Mouse (Mus musculus) inflammation-experienced regulatory T-cells, adult 6 months (primary cell): ENCODE measurements around the gene Pgam5. TPM values are rescaled to one million over a fixed set of nuclear protein-coding genes. Genes with fewer than 3 reads are reported as not detected.

ENCODE experiments used
- ATAC-seq: one replicate; pipeline ENCODE4 v1.8.0; 2017
- polyA plus RNA-seq, 3 experiments: library from polyadenylated mRNA; unstranded; fragments of 100-300 nt; shearing (Covaris generic); gene quantifications; one replicate each; pipeline ENCODE4 v1.2.1; 2017

The Pgam5 gene
- 10 to 100 TPM; 20.3 to 32.8 (median 29.9) TPM for polyA plus RNA-seq

- ATAC-seq, result peak; percentile 78
These were observed at the start of gene Pgam5 for GRCm38 (mm10) chr5:110269141-110270101. Pgam5 (minus strand) TSS chr5:110269913.

- ATAC-seq, result no peak
These were observed 43.4 kb upstream of the Pgam5 start for GRCm38 (mm10) chr5:110313127-110313526.

- ATAC-seq, result no peak
These were observed 39.1 kb upstream of the Pgam5 start for GRCm38 (mm10) chr5:110308861-110309260.

DNA sequence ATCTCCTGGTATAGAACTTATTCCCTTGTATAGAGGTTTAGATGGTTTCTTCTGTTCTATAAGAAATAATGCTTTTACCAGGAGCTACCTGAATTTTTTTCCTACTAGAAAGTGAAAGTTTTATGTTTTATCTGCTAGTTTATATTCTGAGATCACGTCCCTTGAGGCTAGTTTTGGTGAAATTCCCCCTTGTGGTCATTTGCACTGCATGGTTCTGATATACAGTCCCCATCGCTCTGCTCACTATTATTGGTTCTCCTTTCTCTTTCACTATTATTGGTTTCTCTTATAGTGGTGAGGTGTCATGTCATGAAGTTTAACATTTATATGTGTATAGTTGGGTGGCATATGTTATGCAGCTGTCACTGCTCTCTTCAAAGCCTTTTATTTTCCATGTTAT, 30.9 kb upstream of the Pgam5 start:
- ATAC-seq, result peak; percentile 32

- no peak for ATAC-seq
These were observed 26.9 kb upstream of the Pgam5 start for GRCm38 (mm10) chr5:110296637-110297036.

- ATAC-seq, result no peak
These were observed 21.9 kb upstream of the Pgam5 start for GRCm38 (mm10) chr5:110291649-110292048.

- ATAC-seq, result no peak
These were observed 17.4 kb upstream of the Pgam5 start for GRCm38 (mm10) chr5:110287084-110287475.

- ATAC-seq, result peak; percentile 44
These were observed 16.9 kb upstream of the Pgam5 start for GRCm38 (mm10) chr5:110286446-110287083.

- ATAC-seq, result peak; percentile 82
These were observed 16.2 kb upstream of the Pgam5 start, which contains the start of the genes Pxmp2 and Pole for GRCm38 (mm10) chr5:110285770-110286445. Pxmp2 (minus strand) TSS chr5:110286186. Pole (plus strand) TSS chr5:110286306.

DNA sequence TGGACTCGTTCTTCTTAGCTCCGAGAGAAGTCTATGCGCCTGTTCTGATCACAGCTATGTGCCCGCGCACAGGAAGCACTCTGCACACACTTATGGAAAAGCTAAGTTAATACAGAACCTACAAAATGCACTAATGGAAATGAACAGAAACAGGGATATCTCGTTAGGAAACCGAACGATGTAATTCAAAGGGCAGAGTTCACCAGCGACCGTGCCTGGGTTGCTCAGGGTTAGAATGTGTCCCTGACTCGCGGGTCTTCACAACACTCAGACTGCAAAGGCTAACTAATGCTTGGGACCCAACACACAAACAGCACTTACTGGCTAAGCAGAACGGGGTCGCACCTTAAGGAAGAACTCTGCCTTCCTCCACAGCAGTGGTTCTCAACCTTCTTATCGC, 15.4 kb upstream of the Pgam5 start:
- ATAC-seq, result no peak

DNA sequence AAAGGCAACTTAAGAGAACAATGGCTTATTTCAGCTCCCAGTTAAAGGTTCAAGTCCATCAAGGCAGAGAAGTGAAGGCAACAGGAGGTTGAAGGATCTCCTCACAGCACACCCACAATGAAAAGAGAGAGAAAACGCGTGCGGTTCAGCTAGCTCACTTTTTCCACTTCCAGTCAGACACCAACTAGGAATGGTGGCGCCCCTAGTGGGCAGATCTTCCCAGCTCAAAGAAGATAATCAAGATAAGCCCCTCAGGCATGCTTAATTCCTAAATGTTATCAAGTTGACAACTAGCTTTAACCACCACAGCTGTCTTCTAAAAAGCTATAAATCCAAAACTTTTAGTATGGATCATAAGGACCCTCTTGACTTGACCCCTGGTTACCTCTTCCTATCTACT, 14.8 kb upstream of the Pgam5 start:
- peak; percentile 64 for ATAC-seq

- no peak for ATAC-seq
These were observed 12.3 kb upstream of the Pgam5 start for GRCm38 (mm10) chr5:110281984-110282383.

- ATAC-seq, result no peak
These were observed 7.2 kb upstream of the Pgam5 start for GRCm38 (mm10) chr5:110276910-110277309.

- ATAC-seq, result no peak
These were observed 6.7 kb upstream of the Pgam5 start for GRCm38 (mm10) chr5:110276391-110276790.

DNA sequence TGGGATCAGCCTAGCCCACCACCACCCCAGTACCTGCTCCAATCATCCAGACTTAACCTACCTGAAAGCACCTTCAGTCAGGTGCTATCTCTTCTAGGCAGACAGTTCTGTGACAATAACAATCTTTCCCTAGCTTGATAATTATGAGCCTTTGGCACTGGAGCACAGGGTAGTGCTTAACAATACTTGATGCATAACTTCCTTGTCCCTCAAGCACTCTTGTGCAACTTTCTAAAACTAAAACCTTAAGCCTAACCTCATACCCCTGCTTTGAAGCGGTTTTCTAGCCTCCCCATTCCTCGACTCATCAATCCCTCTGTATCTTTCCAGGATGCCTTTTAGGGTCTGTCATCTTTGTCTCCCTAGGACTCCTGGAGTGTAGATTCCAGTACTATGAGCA, 5.1 kb upstream of the Pgam5 start:
- no peak for ATAC-seq

DNA sequence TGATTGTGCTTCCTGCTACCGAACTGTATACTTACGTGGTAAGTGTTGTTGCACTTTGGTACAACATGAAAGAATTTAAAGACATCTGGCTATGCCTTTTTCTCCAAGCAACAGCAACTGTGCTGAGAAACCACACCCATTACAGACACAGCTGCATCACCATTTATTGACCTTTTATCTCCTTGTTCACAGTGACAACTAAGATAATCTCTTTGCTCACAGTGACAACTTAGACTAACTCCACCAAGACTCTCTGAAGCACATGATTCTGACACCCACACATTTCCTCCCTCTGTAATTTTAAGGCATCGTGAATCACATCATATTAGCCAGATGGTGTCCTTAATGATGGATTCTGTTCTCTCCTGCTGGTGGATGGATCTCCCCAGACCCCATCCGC, 4.4 kb upstream of the Pgam5 start:
- ATAC-seq, result peak; percentile 48

DNA sequence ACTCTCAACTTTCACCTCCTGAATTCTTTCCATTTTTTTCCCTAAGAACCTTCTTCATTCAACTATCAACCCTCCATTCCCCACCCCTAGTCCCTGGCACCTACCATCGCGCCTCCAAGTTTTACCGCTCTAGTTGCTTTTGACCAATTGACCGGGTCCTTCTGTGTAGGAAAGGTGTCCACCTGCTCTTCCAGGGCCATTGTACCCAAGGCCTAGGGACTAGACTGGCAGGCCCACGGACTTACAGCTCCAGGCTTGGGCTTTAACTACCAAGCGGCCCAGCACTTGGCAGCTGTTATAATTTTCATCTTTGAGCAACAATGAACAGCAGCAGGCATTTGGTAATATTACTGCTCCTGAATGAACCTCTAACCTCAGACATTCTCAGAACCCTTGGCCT, 529 bp upstream of the Pgam5 start:
- ATAC-seq, result no peak

DNA sequence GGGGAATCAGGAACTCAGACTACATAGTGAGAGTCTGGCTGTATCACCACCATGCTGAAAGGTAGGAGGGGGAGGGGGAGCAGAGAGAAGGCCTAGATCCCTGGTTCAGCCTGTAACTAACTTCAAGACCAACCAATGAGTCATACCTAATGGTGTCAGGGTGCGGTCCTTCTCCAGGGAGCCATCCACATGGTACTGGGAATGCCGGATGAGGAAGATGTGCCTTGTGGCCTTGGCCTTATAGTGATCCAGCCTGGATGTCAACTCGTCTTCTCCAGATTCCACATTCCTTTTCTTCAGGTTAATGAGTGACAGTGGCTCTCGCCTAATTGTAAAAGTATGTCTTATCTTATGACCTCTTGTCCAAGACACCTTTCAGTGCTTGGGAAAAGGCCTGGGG, 2.8 kb downstream of the Pgam5 start:
- no peak for ATAC-seq

- no peak for ATAC-seq
These were observed 25.6 kb downstream of the Pgam5 start for GRCm38 (mm10) chr5:110244091-110244490.

DNA sequence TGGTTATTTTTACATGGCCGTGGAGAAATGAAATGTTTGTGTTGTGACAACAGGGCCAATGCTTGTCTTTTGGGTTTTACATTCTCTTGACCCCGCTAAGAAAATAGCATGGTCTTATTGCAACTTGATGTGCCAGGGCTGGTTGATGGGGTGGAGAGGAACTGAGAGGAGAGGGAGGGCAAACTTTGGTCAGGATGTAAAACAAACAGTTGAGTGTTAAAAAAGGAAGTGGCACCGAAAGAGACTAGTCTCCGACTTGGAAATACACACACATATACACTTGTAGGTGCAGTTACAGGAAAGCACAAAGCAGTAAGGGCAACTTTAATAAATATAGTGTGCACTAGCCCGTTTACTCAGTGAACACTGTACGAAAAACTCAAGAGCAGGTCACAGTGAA, 37.4 kb downstream of the Pgam5 start:
- no peak for ATAC-seq

GRCm38 (mm10) chr5:110231638-110232037, 38.1 kb downstream of the Pgam5 start:
- no peak for ATAC-seq

DNA sequence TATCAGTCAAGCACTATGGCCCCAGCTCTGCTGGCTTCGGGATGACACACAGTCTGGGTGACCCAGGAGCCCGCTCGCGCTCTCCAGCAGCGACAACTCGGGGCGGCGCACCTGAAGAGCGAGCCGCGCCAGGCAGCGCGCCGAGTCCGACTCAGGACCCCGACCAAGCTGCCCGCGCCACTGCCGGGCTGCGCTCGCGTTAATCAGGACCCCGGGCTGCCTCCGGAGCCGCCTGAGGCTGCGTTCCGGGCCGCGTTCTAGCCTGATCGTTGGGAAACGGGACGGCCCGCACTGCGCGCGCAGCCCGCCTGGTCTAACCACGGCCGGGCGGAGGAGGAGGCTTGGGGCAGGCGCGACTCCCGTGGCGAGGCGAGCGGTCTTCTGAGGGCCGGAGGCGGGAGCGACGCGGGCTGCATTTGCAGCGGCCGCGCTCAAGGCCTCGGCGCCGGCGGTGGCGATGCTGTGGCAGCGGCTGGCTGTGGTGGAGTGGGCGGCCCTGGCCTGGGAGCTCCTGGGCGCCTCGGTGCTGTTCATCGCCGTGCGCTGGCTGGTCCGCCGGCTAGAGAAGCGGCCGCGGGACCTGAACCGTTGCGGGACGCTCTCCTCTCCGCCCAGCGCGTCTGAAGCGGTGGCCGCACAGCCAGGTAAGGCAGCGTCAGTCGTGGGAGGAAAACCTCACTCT, 38.8 kb downstream of the Pgam5 start, which contains the start of gene Ankle2:
Gene Ankle2, plus strand, starts transcription at position 225 of the 682 bp plus-strand sequence.
- ATAC-seq, result peak; percentile 89
